Mouse (Mus musculus): ENCODE measurements around the gene Nsd1. TPM values are rescaled to one million over a fixed set of nuclear protein-coding genes. Genes with fewer than 3 reads are reported as not detected.

The Nsd1 gene
- polyA plus RNA-seq, 1 experiment from 2014 or later = 41.3 TPM

DNA sequence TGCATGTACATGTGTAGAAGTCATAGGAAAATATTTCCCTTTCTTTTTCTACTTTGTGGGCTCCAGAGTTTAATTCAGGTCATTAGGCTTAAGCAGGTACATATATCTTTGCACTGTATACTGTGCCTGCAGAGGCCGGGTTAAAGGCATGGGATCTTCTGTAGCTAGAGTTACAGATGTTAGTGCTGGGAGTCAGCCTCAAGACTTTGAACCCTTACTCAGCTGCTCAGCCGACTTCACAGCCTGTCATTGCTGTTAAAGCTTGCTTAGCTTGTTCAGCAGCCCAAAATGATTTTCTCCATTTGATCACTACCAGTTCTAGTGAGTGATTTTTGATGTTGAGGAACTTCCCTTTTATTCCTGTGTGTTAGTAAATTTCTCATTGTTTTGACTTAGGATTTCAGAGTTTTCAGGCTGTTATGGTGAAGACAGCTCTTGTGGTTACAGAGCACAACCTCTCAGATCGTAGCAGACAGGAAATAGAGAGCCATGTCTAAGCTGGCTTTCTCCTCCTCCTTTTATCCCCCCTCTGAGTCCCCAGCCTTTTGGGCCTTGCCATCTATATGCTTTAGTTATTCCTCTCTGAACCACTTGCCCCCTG is 45.6 kb downstream of the Nsd1 start:
- H3K27ac ChIP-seq (ENCODE audit: low read depth, low read length) = no peak overlapping the region
- no peak overlapping the region for H3K9ac ChIP-seq (ENCODE audit: low read depth, low read length)
- H3K4me3 ChIP-seq (ENCODE audit: low read depth, low read length) = no peak overlapping the region
- no peaks in the 10 kb centered on the region for H3K27me3 ChIP-seq (replicated peaks; ENCODE audit: control insufficient read depth, insufficient read depth, low read length)
- H3K4me2 ChIP-seq = no peak overlapping the region
- peaks cover 12% of the 10 kb centered on the region for H3K36me3 ChIP-seq (ENCODE audit: control insufficient read depth, insufficient read depth, low read length)
- ATAC-seq (replicated peaks; ENCODE audit: low FRiP score) (no peak), DNase-seq (ENCODE audit: low spot score) (no peak)
- WGBS = 59% methylated on average over 3 of the region's 3 CpGs
- peaks cover 5% of the 10 kb centered on the region for H3K4me1 ChIP-seq (replicated peaks; ENCODE audit: control insufficient read depth, insufficient read depth, low read length)
- no peaks in the 10 kb centered on the region for H3K9me3 ChIP-seq (ENCODE audit: control insufficient read depth, low read length)

GRCm38 (mm10) chr13:55258651-55259050 is 49.1 kb downstream of the Nsd1 start:
- WGBS = 96% methylated on average over 3 of the region's 3 CpGs
- H3K4me2 ChIP-seq = no peak overlapping the region
- no peak overlapping the region for H3K4me3 ChIP-seq (ENCODE audit: low read depth, low read length)
- H3K4me1 ChIP-seq (replicated peaks; ENCODE audit: control insufficient read depth, insufficient read depth, low read length) = peaks cover 5% of the 10 kb centered on the region
- H3K27me3 ChIP-seq (replicated peaks; ENCODE audit: control insufficient read depth, insufficient read depth, low read length) = no peaks in the 10 kb centered on the region
- ATAC-seq (replicated peaks; ENCODE audit: low FRiP score) = no peak
- H3K36me3 ChIP-seq (ENCODE audit: control insufficient read depth, insufficient read depth, low read length) = peaks cover 25% of the 10 kb centered on the region
- no peak for DNase-seq (ENCODE audit: low spot score)
- no peak overlapping the region for H3K27ac ChIP-seq (ENCODE audit: low read depth, low read length)
- H3K9me3 ChIP-seq (ENCODE audit: control insufficient read depth, low read length) = no peaks in the 10 kb centered on the region
- no peak overlapping the region for H3K9ac ChIP-seq (ENCODE audit: low read depth, low read length)

DNA sequence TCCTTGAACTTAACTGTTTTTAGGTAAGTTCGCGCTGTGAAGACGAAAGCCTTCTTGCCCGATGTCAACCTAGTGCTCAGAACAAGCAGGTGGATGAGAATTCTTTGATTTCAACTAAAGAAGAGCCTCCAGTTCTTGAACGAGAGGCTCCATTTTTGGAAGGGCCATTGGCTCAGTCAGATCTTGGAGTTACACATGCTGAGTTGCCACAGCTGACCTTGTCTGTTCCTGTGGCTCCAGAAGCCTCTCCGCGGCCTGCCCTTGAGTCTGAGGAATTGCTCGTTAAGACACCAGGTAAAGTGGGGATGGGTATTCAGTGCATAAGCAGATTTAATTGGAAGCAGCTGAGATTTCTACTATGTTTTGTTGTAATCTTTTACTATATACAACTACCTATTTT is 51.9 kb downstream of the Nsd1 start:
- H3K27me3 ChIP-seq (replicated peaks; ENCODE audit: control insufficient read depth, insufficient read depth, low read length) = no peaks in the 10 kb centered on the region
- WGBS = 94% methylated on average over 8 of the region's 8 CpGs
- H3K9me3 ChIP-seq (ENCODE audit: control insufficient read depth, low read length) = no peaks in the 10 kb centered on the region
- H3K36me3 ChIP-seq (ENCODE audit: control insufficient read depth, insufficient read depth, low read length) = peaks cover 34% of the 10 kb centered on the region
- no peaks in the 10 kb centered on the region for H3K4me1 ChIP-seq (replicated peaks; ENCODE audit: control insufficient read depth, insufficient read depth, low read length)
- H3K27ac ChIP-seq (ENCODE audit: low read depth, low read length) = no peak overlapping the region
- no peak for ATAC-seq (replicated peaks; ENCODE audit: low FRiP score)
- no peak overlapping the region for H3K9ac ChIP-seq (ENCODE audit: low read depth, low read length)
- no peak for DNase-seq (ENCODE audit: low spot score)
- no peak overlapping the region for H3K4me3 ChIP-seq (ENCODE audit: low read depth, low read length)
- no peak overlapping the region for H3K4me2 ChIP-seq

DNA sequence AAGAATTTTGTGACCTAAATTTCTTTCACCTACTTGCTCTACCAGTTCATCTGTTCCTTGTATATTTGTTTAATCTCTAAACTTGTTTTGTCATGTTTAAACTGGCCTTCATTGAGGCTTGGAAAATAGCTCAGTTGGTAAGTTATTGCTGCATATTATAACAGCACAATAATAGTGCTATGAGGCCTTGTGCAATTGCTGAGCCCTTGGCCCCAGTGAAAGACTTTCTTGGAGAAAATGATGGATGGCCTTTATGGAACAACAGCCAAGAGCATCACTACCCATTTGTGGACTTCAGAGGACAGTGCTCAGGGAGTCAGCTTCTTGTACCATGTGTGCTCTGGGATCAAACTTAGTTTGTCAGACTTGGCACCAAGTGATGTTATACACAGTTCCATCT is 52.5 kb downstream of the Nsd1 start:
- Histone ChIP-seq H3K27me3 (replicated peaks; ENCODE audit: control insufficient read depth, insufficient read depth, low read length) (no peaks in the 10 kb centered on the region), H3K4me2 (no peak overlapping the region), H3K36me3 (ENCODE audit: control insufficient read depth, insufficient read depth, low read length) (peaks cover 34% of the 10 kb centered on the region), H3K9me3 (ENCODE audit: control insufficient read depth, low read length) (no peaks in the 10 kb centered on the region), H3K4me1 (replicated peaks; ENCODE audit: control insufficient read depth, insufficient read depth, low read length) (no peaks in the 10 kb centered on the region), H3K27ac (ENCODE audit: low read depth, low read length) (no peak overlapping the region), H3K9ac (ENCODE audit: low read depth, low read length) (no peak overlapping the region), H3K4me3 (ENCODE audit: low read depth, low read length) (no peak overlapping the region)
- DNase-seq (ENCODE audit: low spot score) (no peak), ATAC-seq (replicated peaks; ENCODE audit: low FRiP score) (no peak)

GRCm38 (mm10) chr13:55277203-55277602 is 67.6 kb downstream of the Nsd1 start:
- DNase-seq (ENCODE audit: low spot score) (no peak), ATAC-seq (replicated peaks; ENCODE audit: low FRiP score) (no peak)
- Histone ChIP-seq H3K27ac (ENCODE audit: low read depth, low read length) (no peak overlapping the region), H3K4me3 (ENCODE audit: low read depth, low read length) (no peak overlapping the region), H3K4me1 (replicated peaks; ENCODE audit: control insufficient read depth, insufficient read depth, low read length) (no peaks in the 10 kb centered on the region), H3K9ac (ENCODE audit: low read depth, low read length) (no peak overlapping the region), H3K36me3 (ENCODE audit: control insufficient read depth, insufficient read depth, low read length) (peaks cover 23% of the 10 kb centered on the region), H3K4me2 (no peak overlapping the region), H3K27me3 (replicated peaks; ENCODE audit: control insufficient read depth, insufficient read depth, low read length) (no peaks in the 10 kb centered on the region), H3K9me3 (ENCODE audit: control insufficient read depth, low read length) (no peaks in the 10 kb centered on the region)
- WGBS = 83% methylated on average over 5 of the region's 5 CpGs

- H3K36me3 ChIP-seq (ENCODE audit: control insufficient read depth, insufficient read depth, low read length) = peaks cover 21% of the 10 kb centered on the region
- DNase-seq (ENCODE audit: low spot score) = no peak
- no peaks in the 10 kb centered on the region for H3K27me3 ChIP-seq (replicated peaks; ENCODE audit: control insufficient read depth, insufficient read depth, low read length)
- no peaks in the 10 kb centered on the region for H3K4me1 ChIP-seq (replicated peaks; ENCODE audit: control insufficient read depth, insufficient read depth, low read length)
- no peaks in the 10 kb centered on the region for H3K9me3 ChIP-seq (ENCODE audit: control insufficient read depth, low read length)
- H3K27ac ChIP-seq (ENCODE audit: low read depth, low read length) = no peak overlapping the region
- H3K9ac ChIP-seq (ENCODE audit: low read depth, low read length) = no peak overlapping the region
- H3K4me3 ChIP-seq (ENCODE audit: low read depth, low read length) = no peak overlapping the region
- no peak for ATAC-seq (replicated peaks; ENCODE audit: low FRiP score)
- H3K4me2 ChIP-seq = no peak overlapping the region
- 84% methylated on average over 5 of the region's 5 CpGs for WGBS
These were observed 68.1 kb downstream of the Nsd1 start for GRCm38 (mm10) chr13:55277646-55278045.

- H3K4me2 ChIP-seq = no peak overlapping the region
- ATAC-seq (replicated peaks; ENCODE audit: low FRiP score) (no peak), DNase-seq (ENCODE audit: low spot score) (no peak)
- no peaks in the 10 kb centered on the region for H3K27me3 ChIP-seq (replicated peaks; ENCODE audit: control insufficient read depth, insufficient read depth, low read length)
- H3K4me1 ChIP-seq (replicated peaks; ENCODE audit: control insufficient read depth, insufficient read depth, low read length) = no peaks in the 10 kb centered on the region
- no peak overlapping the region for H3K9ac ChIP-seq (ENCODE audit: low read depth, low read length)
- WGBS = 84% methylated on average over 3 of the region's 3 CpGs
- peaks cover 46% of the 10 kb centered on the region for H3K36me3 ChIP-seq (ENCODE audit: control insufficient read depth, insufficient read depth, low read length)
- H3K27ac ChIP-seq (ENCODE audit: low read depth, low read length) = no peak overlapping the region
- no peak overlapping the region for H3K4me3 ChIP-seq (ENCODE audit: low read depth, low read length)
- H3K9me3 ChIP-seq (ENCODE audit: control insufficient read depth, low read length) = no peaks in the 10 kb centered on the region
These were observed 79.3 kb downstream of the Nsd1 start for GRCm38 (mm10) chr13:55288854-55289253.

GRCm38 (mm10) chr13:55296760-55297159 is 87.2 kb downstream of the Nsd1 start:
- H3K9ac ChIP-seq (ENCODE audit: low read depth, low read length) = no peak overlapping the region
- no peaks in the 10 kb centered on the region for H3K9me3 ChIP-seq (ENCODE audit: control insufficient read depth, low read length)
- peaks cover 53% of the 10 kb centered on the region for H3K36me3 ChIP-seq (ENCODE audit: control insufficient read depth, insufficient read depth, low read length)
- 94% methylated on average over 1 of the region's 1 CpGs for WGBS
- H3K27ac ChIP-seq (ENCODE audit: low read depth, low read length) = no peak overlapping the region
- H3K27me3 ChIP-seq (replicated peaks; ENCODE audit: control insufficient read depth, insufficient read depth, low read length) = no peaks in the 10 kb centered on the region
- no peaks in the 10 kb centered on the region for H3K4me1 ChIP-seq (replicated peaks; ENCODE audit: control insufficient read depth, insufficient read depth, low read length)
- no peak overlapping the region for H3K4me2 ChIP-seq
- DNase-seq (ENCODE audit: low spot score) (no peak), ATAC-seq (replicated peaks; ENCODE audit: low FRiP score) (no peak)
- no peak overlapping the region for H3K4me3 ChIP-seq (ENCODE audit: low read depth, low read length)

- no peak overlapping the region for H3K4me2 ChIP-seq
- H3K27me3 ChIP-seq (replicated peaks; ENCODE audit: control insufficient read depth, insufficient read depth, low read length) = no peaks in the 10 kb centered on the region
- peaks cover 41% of the 10 kb centered on the region for H3K36me3 ChIP-seq (ENCODE audit: control insufficient read depth, insufficient read depth, low read length)
- no peaks in the 10 kb centered on the region for H3K4me1 ChIP-seq (replicated peaks; ENCODE audit: control insufficient read depth, insufficient read depth, low read length)
- H3K9me3 ChIP-seq (ENCODE audit: control insufficient read depth, low read length) = no peaks in the 10 kb centered on the region
- no peak overlapping the region for H3K4me3 ChIP-seq (ENCODE audit: low read depth, low read length)
- H3K9ac ChIP-seq (ENCODE audit: low read depth, low read length) = no peak overlapping the region
- no peak for DNase-seq (ENCODE audit: low spot score)
- no peak for ATAC-seq (replicated peaks; ENCODE audit: low FRiP score)
- no peak overlapping the region for H3K27ac ChIP-seq (ENCODE audit: low read depth, low read length)
- 88% methylated on average over 5 of the region's 5 CpGs for WGBS
These were observed 91.3 kb downstream of the Nsd1 start for GRCm38 (mm10) chr13:55300913-55301312.

Measured in liver, embryonic 11.5 days (tissue).